Mouse (Mus musculus) bone marrow macrophage, adult 2 months (primary cell): ENCODE results near the gene Gm14085.
"Not testable (repeated sequence)": the region's sequence is repeated elsewhere in the genome, so short reads cannot be mapped to it uniquely, and the experiment has no call there.

Source experiments
- CTCF ChIP-seq: IDR thresholded peaks from 2 replicates; pipeline ENCODE4 v1.5.1; 2012; ENCODE audit warnings: low read depth, mild to moderate bottlenecking, low read length, moderate library complexity
- POLR2A ChIP-seq: IDR thresholded peaks from 2 replicates; pipeline ENCODE4 v1.6.1; 2012; ENCODE audit warnings: mild to moderate bottlenecking, low read depth, low read length, borderline replicate concordance

DNA sequence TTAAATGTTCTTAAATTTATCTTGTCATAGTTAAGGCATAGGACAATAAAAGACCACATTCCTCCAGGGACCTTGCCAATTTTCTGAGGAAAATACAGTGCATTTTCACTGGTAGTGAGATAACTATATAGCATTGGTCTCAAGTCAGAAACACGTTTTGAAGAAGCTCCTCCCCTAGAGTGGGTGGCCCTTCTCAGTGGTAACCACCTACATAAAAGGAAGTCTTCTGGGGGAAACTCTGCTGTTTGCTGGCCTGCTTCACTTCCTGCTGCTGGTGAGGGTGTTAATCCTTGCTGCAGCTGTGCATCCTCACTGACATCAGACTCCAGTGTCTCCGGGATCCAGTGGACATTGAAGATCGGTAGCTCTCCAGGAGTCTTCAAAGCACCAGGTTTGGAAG lies 44.2 kb upstream of the Gm14085 start:
- TF ChIP-seq POLR2A, CTCF: not testable (repeated sequence)
